Mouse (Mus musculus) cerebellum, adult 9-10 months (tissue): ENCODE results near the gene Siva1.

Experiments used
- DNase-seq: peaks from one replicate; pipeline ENCODE4 v3.0.0; 2022

The Siva1 gene

DNA sequence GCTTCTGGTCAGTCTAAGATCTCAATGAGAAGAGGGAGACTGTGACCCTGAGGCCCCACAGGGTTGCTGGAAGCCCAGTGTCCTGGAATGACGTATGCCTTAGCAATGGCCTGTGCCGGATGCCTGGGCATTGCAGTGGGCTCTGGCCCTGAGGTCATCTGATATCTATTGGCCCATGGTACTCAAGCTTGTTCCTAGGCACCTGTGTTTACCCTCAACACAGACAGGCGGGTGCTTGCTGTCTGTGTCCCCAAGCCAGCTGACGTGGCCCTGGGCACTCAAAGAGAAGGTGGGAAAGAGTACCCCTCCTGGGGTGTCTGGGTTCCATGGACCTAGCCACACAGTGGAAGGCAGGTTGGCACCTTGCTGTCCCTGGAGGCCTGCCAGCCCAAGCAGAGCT is 18.8 kb upstream of the Siva1 start:
- DNase-seq, result no peak

DNA sequence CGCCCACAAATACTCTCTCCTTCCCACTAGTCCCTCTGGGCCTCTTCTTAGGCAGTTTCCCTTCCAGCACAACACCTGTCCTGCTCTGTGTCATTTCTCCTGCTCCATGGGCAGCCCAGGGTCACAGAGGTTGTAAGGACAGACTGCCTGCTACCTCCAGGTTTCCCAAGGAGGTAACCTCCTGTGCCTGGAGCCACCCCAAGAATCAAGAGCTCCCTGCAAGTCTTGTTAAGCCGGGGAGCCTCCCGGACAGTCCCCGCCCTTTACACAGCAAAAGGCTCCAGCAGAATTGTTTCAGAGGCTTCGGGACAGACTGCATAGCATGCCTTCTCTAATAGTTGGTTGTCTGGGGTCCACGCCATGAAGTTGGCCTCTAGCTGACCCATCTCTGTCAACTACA is 18.0 kb upstream of the Siva1 start:
- no peak for DNase-seq

GRCm38 (mm10) chr12:112627097-112627881 is 17.2 kb upstream of the Siva1 start:
- no peak for DNase-seq

DNA sequence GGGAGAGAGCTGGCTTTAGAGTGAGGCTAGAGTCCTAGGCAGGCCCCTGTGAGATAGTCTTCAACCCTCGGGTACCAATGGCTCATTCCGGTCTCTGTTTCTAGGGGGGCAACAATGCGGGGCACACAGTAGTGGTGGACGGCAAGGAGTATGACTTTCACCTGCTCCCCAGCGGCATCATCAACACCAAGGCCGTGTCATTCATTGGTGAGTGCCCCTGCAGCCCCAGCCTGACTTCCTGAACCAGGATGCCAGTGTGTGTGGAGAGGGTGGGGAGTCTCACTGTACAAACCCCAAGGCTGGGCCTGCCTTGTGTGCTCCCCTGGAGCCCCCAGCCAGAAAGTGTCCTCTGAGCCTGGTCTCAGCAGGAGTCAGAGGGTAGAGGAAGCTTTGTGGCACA is 16.3 kb upstream of the Siva1 start:
- no peak for DNase-seq

DNA sequence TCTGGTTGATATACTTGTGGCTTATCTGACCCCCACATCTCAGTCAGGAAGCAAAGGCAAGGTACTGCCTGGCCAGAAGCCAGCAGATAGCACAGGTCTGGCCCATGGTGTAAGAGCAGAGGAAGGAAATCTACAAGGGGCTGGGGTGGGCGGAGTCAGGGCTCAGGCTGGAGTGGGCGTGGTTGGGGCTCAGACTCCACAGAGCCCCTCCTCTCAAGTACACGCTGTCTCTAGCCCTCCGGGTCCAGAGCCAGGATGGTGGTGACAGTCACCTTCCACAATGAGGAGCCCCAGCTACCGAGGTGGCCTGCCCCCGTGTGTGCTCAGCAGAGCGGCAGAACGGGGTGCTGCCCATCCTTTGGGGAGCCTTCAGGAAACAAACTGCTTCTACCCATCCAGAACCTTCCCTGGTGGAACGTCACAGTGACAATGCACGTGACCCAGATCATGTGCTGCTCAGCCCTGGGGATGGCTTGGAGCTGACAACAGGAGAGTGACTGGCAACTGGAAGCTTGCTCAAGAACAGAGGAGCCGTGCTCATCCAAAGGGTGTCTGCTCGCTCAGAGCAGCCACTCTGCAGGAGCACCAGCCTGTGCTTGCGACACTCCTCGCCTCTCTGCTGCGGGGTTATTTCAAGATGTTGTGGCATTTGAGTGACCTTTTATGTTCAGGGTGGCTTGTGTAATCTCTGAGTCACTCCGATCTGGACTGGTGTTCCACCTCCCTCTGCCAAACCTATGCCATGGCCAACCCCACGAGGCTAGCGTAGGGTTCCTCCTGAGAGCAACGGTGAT is 15.4 kb upstream of the Siva1 start:
- no peak for DNase-seq

GRCm38 (mm10) chr12:112630029-112630428 is 14.4 kb upstream of the Siva1 start:
- DNase-seq, result no peak

- no peak for DNase-seq
These were observed 13.7 kb upstream of the Siva1 start for GRCm38 (mm10) chr12:112630796-112631195.

DNA sequence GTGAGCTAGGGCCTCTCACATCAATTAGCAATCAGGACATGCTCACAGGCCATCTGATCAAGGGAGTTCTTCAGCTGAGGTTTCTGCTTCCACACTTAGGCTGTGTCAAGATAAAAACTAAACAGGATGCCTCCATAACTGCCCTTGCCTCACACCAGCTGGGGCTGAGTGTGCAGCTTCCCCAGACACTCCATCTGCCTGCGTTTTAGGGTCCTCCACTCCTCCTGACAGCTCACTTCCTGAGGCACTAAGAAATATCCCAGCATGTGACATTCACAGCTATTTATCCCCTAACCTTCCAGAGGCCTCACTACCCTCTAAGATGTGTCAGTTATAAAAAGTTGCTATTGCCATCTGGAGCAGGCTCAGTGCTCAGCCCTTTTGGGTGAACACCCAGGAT is 13.0 kb upstream of the Siva1 start:
- no peak for DNase-seq

GRCm38 (mm10) chr12:112632084-112632777 is 12.2 kb upstream of the Siva1 start:
- no peak for DNase-seq

DNA sequence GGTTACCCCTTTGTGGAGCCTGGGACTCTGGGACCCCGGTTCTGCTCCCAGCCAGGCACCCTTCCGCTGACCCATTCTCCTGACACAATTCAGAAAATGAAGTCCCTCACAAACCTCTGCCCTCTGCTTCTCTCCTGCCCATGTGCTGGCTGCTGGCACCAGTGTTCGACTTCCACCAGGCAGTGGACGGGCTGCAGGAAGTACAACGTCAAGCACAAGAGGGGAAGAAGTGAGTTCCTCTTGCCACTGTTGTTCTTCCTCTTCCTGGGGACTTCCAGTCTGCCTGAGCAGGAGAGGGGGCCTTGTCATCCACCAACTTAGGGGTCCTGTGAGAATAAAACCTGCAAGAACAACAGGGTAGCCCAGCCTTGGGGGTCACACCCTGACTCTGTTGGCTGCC is 11.6 kb upstream of the Siva1 start:
- DNase-seq, result no peak

- no peak for DNase-seq
These were observed 10.8 kb upstream of the Siva1 start for GRCm38 (mm10) chr12:112633686-112634085.

DNA sequence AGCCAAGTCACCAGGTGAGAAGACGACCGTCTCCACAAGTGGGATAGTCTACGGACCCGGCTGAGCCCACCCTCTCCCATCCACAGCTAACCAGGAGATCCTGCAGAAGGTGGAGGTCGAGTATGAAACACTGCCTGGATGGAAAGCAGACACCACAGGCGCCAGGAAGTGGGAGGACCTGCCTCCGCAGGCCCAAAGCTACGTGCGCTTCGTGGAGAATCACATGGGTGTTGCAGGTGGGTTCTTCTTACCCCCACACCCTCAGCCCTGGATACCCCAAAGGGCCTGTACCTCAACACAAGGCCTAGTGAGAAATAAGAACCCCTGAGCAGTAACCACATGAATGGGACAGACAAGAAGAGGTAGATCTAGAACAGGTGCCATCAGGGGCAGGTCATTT is 5.0 kb upstream of the Siva1 start:
- no peak for DNase-seq

DNA sequence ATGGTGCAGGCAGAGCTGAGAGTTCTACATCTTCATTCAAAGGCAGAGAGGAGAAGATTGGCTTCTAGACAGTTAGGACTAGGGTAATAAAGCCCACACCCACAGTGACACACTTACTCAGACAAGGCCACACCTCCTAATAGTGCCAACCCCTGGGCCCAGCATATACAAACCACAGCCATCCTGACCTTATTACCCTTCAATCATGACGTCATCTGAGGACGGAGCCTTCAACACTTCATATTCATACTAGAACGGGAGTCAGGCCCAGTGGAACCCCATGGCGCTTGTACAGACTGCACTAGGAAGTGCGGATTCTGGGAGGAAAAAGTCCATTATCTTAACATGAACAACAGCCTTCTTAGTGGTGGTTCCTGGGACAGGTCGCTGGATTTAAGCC is 1.4 kb upstream of the Siva1 start:
- peak; percentile 68 for DNase-seq

GRCm38 (mm10) chr12:112644855-112645506 is 502 bp downstream of the Siva1 start:
- peak; percentile 72 for DNase-seq

DNA sequence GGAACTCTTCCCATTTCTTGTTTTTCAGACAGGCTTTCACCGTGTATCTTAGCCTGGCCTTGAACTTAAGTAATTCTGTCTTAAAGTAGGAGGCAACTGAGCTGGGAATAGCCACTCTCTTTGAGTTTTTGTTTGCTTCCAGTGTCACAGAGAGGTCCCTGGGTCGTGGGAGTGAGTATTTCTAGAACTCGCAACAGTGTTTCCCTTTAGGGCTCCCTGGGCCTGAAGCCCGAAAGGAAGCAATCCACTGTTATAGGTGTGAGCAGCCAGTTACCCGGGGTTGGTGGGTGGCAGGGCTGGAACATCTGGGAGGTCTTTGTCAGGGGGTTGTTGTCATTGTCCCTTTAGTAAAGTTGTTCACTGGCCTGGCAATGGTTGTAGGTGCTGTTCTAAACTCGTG is 1.7 kb downstream of the Siva1 start:
- DNase-seq, result no peak

GRCm38 (mm10) chr12:112648081-112648480 is 3.6 kb downstream of the Siva1 start:
- no peak for DNase-seq

DNA sequence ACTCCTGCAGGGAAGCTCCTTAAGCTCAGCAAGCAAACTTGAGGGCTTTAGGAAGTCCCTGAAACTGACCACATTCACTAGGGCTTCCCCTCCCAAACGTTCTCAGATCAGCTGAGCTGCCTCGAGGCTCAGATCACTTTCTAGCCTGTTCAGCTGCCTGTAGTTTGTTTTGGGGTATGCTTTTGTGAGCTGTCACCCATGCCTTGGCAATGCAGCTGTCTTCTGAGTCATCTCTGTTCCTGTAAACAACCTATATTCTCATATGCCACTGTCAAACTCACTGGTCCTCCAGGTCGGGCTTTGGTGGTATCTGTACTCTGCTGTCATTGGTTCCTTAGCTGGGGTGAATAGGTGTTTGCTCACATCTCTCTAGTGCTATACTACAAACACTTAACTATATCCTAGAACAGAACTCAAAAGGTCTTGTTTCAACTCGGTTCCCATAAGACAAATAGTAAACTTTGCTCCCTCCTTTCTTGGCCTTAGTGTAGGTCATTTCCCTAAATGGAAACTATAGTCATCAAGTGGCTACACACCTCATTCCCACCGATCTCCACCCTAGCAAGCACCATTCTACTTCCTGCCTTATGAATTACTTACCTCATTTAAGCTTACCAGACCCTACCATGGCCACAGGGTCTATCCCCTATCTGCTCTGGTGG is 7.4 kb downstream of the Siva1 start:
- DNase-seq, result no peak

DNA sequence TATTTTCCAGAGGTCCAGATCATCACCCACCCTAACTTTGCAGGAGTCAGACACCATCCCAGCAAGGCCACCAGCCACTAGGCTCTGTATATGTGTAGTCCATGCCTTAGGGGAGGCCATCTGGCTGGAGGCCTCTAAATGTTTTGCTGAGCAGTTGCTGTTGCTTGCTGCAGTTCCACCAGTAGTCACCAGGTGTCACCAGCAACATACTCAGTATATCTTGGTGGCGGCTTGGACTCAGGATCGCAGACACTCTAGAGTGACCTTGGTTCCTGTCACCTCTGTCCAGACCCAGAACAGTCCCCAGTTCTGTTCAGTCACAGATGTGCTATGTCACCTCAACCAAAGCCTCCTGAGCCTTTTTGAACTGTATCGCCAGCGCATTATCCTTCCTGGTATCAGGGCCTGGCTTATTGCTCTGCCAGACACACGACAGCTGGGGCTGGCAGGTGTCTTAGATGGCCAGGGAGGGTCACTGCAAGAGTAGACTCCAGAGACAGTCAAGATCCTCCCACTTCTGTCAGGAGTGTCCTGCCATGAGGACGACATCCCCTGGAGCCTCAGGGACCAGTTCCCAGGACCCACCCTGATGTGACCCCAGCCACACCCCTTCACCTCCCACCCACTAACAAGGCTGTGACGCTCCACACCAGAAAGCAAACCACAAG is 8.8 kb downstream of the Siva1 start:
- DNase-seq, result peak; percentile 94

DNA sequence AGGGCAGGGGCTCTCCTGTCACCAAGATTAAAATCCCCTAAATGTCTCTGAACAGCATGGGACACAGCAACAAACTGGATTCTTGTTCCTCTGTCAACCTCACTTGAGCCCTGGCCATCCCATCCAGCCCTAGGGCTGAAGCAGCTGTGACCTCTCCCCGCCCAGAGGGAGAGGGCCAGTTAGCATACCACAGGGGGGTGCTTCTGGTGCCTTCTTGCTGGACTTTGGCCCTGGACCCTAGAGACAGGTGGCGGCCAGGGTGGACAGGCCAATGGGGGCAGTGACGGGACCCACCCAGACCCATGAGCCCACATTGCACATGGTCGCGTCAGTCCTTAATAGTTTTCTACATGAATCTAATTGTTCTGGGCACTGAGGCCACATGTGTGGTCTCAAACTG is 9.6 kb downstream of the Siva1 start:
- DNase-seq, result no peak

DNA sequence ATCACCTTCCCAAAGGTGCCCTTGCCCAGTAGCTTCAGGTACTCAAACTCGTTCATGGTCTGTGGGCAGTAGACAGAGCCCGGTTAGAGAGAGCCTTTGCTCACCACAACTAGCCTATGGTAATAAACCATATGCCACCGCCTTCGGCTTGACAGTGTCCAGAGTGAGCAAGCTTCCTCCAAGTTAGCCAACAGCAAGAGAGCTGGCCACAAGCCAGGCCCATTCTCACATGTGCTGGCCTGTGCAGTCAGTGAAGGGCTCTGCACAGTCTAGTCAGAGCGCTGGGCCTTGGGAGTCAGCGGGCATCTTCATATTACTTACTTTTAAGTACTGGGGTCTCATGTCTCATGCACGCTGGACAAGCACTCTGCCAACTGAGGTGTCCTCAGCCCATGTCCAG is 14.1 kb downstream of the Siva1 start:
- DNase-seq, result peak; percentile 81

DNA sequence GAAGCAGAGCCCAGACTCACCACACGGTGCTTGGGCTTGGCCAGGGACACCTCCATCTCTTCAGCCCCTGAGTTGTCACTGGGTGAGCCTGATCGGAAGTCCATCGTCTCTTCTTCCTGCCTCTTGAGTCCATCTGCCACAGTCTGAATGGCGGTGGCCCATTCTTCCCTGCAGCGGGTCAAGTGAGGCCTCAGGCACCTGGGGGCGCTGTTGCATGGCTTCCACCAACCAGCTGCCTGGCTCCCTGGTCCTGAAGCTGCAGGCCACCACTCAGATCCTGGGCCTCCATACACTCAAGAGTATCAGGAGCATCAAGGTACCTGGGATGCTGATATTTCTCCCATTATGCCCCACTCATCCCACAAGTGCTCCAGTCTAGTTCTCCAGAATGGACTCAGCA is 14.6 kb downstream of the Siva1 start:
- peak; percentile 71 for DNase-seq
